Comparison of ENCODE assay signal across 10 mouse cellular contexts in the genomic region with DNA sequence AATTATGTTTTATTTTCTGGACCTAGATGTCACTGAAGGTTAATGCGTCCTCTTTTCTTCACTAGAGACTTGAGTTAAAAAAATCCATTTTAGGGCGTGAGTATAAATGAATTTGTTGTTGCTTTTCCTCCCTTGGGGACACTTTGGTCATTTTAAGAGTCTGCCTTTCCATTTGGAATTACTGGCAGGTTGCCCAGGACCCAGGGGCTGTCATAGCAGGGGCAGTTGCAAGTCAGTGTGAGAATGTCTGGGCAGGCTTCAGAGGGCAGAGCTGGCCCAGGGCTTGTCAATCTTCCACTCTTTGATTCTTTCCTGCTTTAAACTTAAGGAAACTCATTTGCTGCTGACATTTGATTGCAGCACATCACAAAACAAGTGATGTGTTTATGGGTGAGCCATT. TPM values are rescaled to one million over a fixed set of nuclear protein-coding genes. Genes with fewer than 3 reads are reported as not detected.
DNase-seq lines count a peak whose midpoint lies in the region; ATAC-seq lines count a peak whose summit lies in the region.
"Had no signal": no experiment of that assay in that cellular context is flagged by ENCODE, and none has a peak within 500 bp of the region (broad histone marks: within the 10 kb centered on the region; RNA-seq: fewer than 3 reads in every experiment).

No protein-coding gene starts in this region.

- H3K36me3 ChIP-seq in limb, embryonic 12.5 days, result peaks cover 7% of the 10 kb centered on the region; the same call in 1 of the 2 replicates
- peaks cover 7% of the 10 kb centered on the region for H3K36me3 ChIP-seq in limb, embryonic 10.5 days

- no peak overlapping the region for H3K4me2 ChIP-seq in limb, embryonic 12.5 days
- H3K4me2 ChIP-seq: midbrain, embryonic 13.5 days had no signal

- no peaks in the 10 kb centered on the region for H3K27me3 ChIP-seq in limb, embryonic 12.5 days
- no peaks in the 10 kb centered on the region for H3K27me3 ChIP-seq in limb, embryonic 10.5 days (ENCODE audit: low read depth, poor library complexity, severe bottlenecking)
- H3K27me3 ChIP-seq: midbrain, embryonic 13.5 days had no signal

- H3K27ac ChIP-seq in limb, embryonic 12.5 days, result no peak overlapping the region
- no peak overlapping the region for H3K27ac ChIP-seq in limb, embryonic 10.5 days
- H3K27ac ChIP-seq: midbrain, embryonic 13.5 days had no signal

- H3K9ac ChIP-seq in limb, embryonic 12.5 days (replicated peaks), result no peak overlapping the region
- H3K9ac ChIP-seq: midbrain, embryonic 13.5 days had no signal

- DNase-seq in limb, embryonic 10.5 days (ENCODE audit: low spot score), result no peak
- peak; percentile 61 for DNase-seq in adrenal gland, postnatal 10 days
- DNase-seq in cerebellum, adult 9-10 months, result peak; percentile 39
- DNase-seq in kidney, postnatal 10 days, result peak; percentile 82
- no peak for DNase-seq in neural tube, embryonic 10.5 days (ENCODE audit: extremely low spot score, low spot score)
- no peak for DNase-seq in layer of hippocampus, postnatal 25 days (ENCODE audit: extremely low spot score in 1 of 2, low spot score in 1 of 2)
- DNase-seq: right cerebral cortex, postnatal 25 days; thymus, postnatal 25 days had no signal

- H3K4me1 ChIP-seq in limb, embryonic 12.5 days (replicated peaks), result 0 out of 2 replicates have a peak, but pooled peaks cover 3% of the 10 kb centered on the region
- H3K4me1 ChIP-seq in limb, embryonic 10.5 days, result no peaks in the 10 kb centered on the region

- H3K9me3 ChIP-seq in limb, embryonic 12.5 days, result no peaks in the 10 kb centered on the region
- no peaks in the 10 kb centered on the region for H3K9me3 ChIP-seq in limb, embryonic 10.5 days (replicated peaks)
- H3K9me3 ChIP-seq: midbrain, embryonic 13.5 days had no signal

- peak; percentile 52; the same call in 1 of the 2 replicates for ATAC-seq in limb, embryonic 12.5 days (ENCODE audit: insufficient number of reproducible peaks, insufficient read depth, low FRiP score, low TSS enrichment, low read depth)
- ATAC-seq: midbrain, embryonic 13.5 days had no signal

- 40% methylated on average over 2 of the region's 2 CpGs for WGBS in limb, embryonic 12.5 days
- WGBS in limb, embryonic 10.5 days, result 96% methylated on average over 2 of the region's 2 CpGs

- H3K4me3 ChIP-seq in limb, embryonic 12.5 days (replicated peaks), result no peak overlapping the region
- H3K4me3 ChIP-seq in limb, embryonic 10.5 days, result no peak overlapping the region
- H3K4me3 ChIP-seq: midbrain, embryonic 13.5 days had no signal

RNA-seq across cellular contexts. Expression of gene Exoc4, which starts 45.7 kb away (rescaled TPM):
- polyA plus RNA-seq in limb, embryonic 12.5 days (2016; fragmentation: Nextera tagmentation; extraction: Ambion mirVana), result 39.2 and 40.3 TPM in 2 replicates
- 24.5 and 28.7 TPM in 2 replicates for polyA plus RNA-seq in limb, embryonic 10.5 days (2016; fragmentation: Nextera tagmentation; extraction: Ambion mirVana)
- 10 to 100 TPM; 36.9 to 53.3 TPM for total RNA-seq in adrenal gland, postnatal 10 days (2021)
- 10 to 100 TPM; 78.0 to 87.1 TPM for total RNA-seq in layer of hippocampus, postnatal 25 days (2021)

Comparison
In these comparisons a context has a peak if more than half of its experiments do, and no peak if none do; other contexts are left out.
1. DNase-seq: peak in adrenal gland, postnatal 10 days (single experiment), cerebellum, adult 9-10 months (single experiment) and kidney, postnatal 10 days (single experiment); none in limb, embryonic 10.5 days (single experiment), neural tube, embryonic 10.5 days (single experiment) and layer of hippocampus, postnatal 25 days (0 of 2).